Mouse (Mus musculus) forebrain, postnatal 0 days (tissue): Measurements from ENCODE around the gene Cd8b1. TPM values are rescaled to one million over a fixed set of nuclear protein-coding genes. Genes with fewer than 3 reads are reported as not detected.

ENCODE experiments used
- ATAC-seq: fragments of 200-750 bp; cut with Nextera tagmentation; 2 replicates; pipeline ENCODE4 v1.8.0; 2017; ENCODE audit warnings: mild to moderate bottlenecking, moderate library complexity
- DNase-seq: peaks from one replicate; pipeline ENCODE4 v3.0.0-alpha.2; 2015
- H3K27ac ChIP-seq: fragments of 300-500 bp; sonication (generic); 2 replicates; pipeline ENCODE4 v1.5.1; 2014; ENCODE audit warnings: low read depth, mild to moderate bottlenecking, antibody characterized with exemption, low read length, moderate library complexity, mixed read lengths
- H3K27me3 ChIP-seq: fragments of 300-500 bp; sonication (generic); 2 replicates; pipeline ENCODE4 v1.6.1; 2014; ENCODE audit warnings: mild to moderate bottlenecking, low read length, mixed read lengths; ENCODE audit not compliant: insufficient read depth
- H3K36me3 ChIP-seq: fragments of 300-500 bp; sonication (generic); 2 replicates; pipeline ENCODE4 v1.6.1; 2014; ENCODE audit warnings: mild to moderate bottlenecking, moderate library complexity; ENCODE audit not compliant: insufficient read depth
- H3K4me1 ChIP-seq: fragments of 300-500 bp; sonication (generic); 2 replicates; pipeline ENCODE4 v1.6.1; 2014; ENCODE audit warnings: antibody characterized with exemption; ENCODE audit not compliant: insufficient read depth
- H3K4me2 ChIP-seq: fragments of 300-500 bp; sonication (generic); 2 replicates; pipeline ENCODE4 v1.6.1; 2014; ENCODE audit warnings: low read depth, mild to moderate bottlenecking, moderate library complexity
- H3K4me3 ChIP-seq: fragments of 300-500 bp; sonication (generic); 2 replicates; pipeline ENCODE4 v1.5.1; 2014; ENCODE audit warnings: low read depth, low read length, mixed read lengths
- H3K9ac ChIP-seq: fragments of 300-500 bp; sonication (generic); 2 replicates; pipeline ENCODE4 v1.6.1; 2014; ENCODE audit warnings: mild to moderate bottlenecking
- H3K9me3 ChIP-seq: fragments of 300-500 bp; sonication (generic); 2 replicates; pipeline ENCODE4 v1.6.1; 2016; ENCODE audit warnings: low read length
- CTCF ChIP-seq: sonication (generic); IDR thresholded peaks from 2 replicates; pipeline ENCODE4 v1.5.1; 2016; ENCODE audit warnings: antibody characterized with exemption, control low read depth, low read depth
- WGBS: fragments of 180-500 bp; shearing (Covaris S2); extraction: QIAGEN DNeasy Blood & Tissue Kit; methylation state at CpG from one replicate; pipeline ENCODE4 v1.1.7; 2014; 5-methylcytosine and 5-hydroxymethylcytosine counted together
- polyA plus RNA-seq: library from polyadenylated mRNA; unstranded; fragments of >200 nt; fragmentation: Nextera tagmentation; extraction: Ambion mirVana; gene quantifications from 2 replicates; pipeline ENCODE4 v1.2.1, GENCODE M21; 2015
- total RNA-seq: library from RNA; depleted of rRNA; stranded (reverse); fragments of >200 nt; gene quantifications from 2 replicates; pipeline ENCODE4 v1.2.3, GENCODE M21; 2014

Gene Cd8b1
- total and polyA plus RNA-seq, 2 experiments from 2014 or later: not detected

GRCm38 (mm10) chr6:71348006-71348405 lies 25.4 kb downstream of the Cd8b1 start:
- H3K4me2 ChIP-seq: no peak overlapping the region
- H3K4me1 ChIP-seq: no peaks in the 10 kb centered on the region
- ATAC-seq (no peak), DNase-seq (no peak)
- no peak overlapping the region for H3K9ac ChIP-seq
- H3K9me3 ChIP-seq: no peaks in the 10 kb centered on the region
- H3K27ac ChIP-seq: no peak overlapping the region
- TF ChIP-seq CTCF: no peak
- 94% methylated on average over 9 of the region's 9 CpGs for WGBS
- H3K27me3 ChIP-seq: no peaks in the 10 kb centered on the region
- no peaks in the 10 kb centered on the region for H3K36me3 ChIP-seq
- H3K4me3 ChIP-seq: no peak overlapping the region

GRCm38 (mm10) chr6:71351201-71351600 lies 28.6 kb downstream of the Cd8b1 start:
- Histone ChIP-seq H3K36me3 (no peaks in the 10 kb centered on the region), H3K27ac (no peak overlapping the region), H3K27me3 (no peaks in the 10 kb centered on the region), H3K9ac (no peak overlapping the region), H3K4me2 (no peak overlapping the region), H3K4me1 (no peaks in the 10 kb centered on the region), H3K9me3 (no peaks in the 10 kb centered on the region), H3K4me3 (no peak overlapping the region)
- no peak for TF ChIP-seq CTCF
- no peak for DNase-seq
- ATAC-seq: no peak
- 92% methylated on average over 3 of the region's 3 CpGs for WGBS

GRCm38 (mm10) chr6:71352201-71352600 lies 29.6 kb downstream of the Cd8b1 start:
- H3K9me3 ChIP-seq: no peaks in the 10 kb centered on the region
- no peak for TF ChIP-seq CTCF
- H3K4me1 ChIP-seq: no peaks in the 10 kb centered on the region
- no peak for DNase-seq
- no peak overlapping the region for H3K27ac ChIP-seq
- H3K4me2 ChIP-seq: no peak overlapping the region
- WGBS: 93% methylated on average over 6 of the region's 6 CpGs
- H3K9ac ChIP-seq: no peak overlapping the region
- no peaks in the 10 kb centered on the region for H3K36me3 ChIP-seq
- no peak overlapping the region for H3K4me3 ChIP-seq
- H3K27me3 ChIP-seq: no peaks in the 10 kb centered on the region
- ATAC-seq: no peak

- Histone ChIP-seq H3K4me1 (no peaks in the 10 kb centered on the region), H3K4me3 (no peak overlapping the region), H3K36me3 (no peaks in the 10 kb centered on the region), H3K27ac (no peak overlapping the region), H3K9me3 (no peaks in the 10 kb centered on the region), H3K9ac (no peak overlapping the region), H3K27me3 (no peaks in the 10 kb centered on the region), H3K4me2 (no peak overlapping the region)
- DNase-seq: no peak
- ATAC-seq: no peak
- WGBS: 91% methylated on average over 10 of the region's 10 CpGs
- TF ChIP-seq CTCF: no peak
Observed at GRCm38 (mm10) chr6:71352866-71353427, 30.4 kb downstream of the Cd8b1 start.

- no peak for TF ChIP-seq CTCF
- H3K27me3 ChIP-seq: no peaks in the 10 kb centered on the region
- H3K27ac ChIP-seq: no peak overlapping the region
- 78% methylated on average over 2 of the region's 2 CpGs for WGBS
- H3K4me3 ChIP-seq: no peak overlapping the region
- H3K9ac ChIP-seq: no peak overlapping the region
- no peaks in the 10 kb centered on the region for H3K36me3 ChIP-seq
- ATAC-seq: no peak
- no peaks in the 10 kb centered on the region for H3K4me1 ChIP-seq
- H3K4me2 ChIP-seq: no peak overlapping the region
- no peak for DNase-seq
- no peaks in the 10 kb centered on the region for H3K9me3 ChIP-seq
Observed at GRCm38 (mm10) chr6:71353722-71354121, 31.1 kb downstream of the Cd8b1 start.

GRCm38 (mm10) chr6:71357493-71357892 lies 34.9 kb downstream of the Cd8b1 start:
- DNase-seq (no peak), ATAC-seq (no peak)
- WGBS: 88% methylated on average over 7 of the region's 7 CpGs
- Histone ChIP-seq H3K9me3 (no peaks in the 10 kb centered on the region), H3K36me3 (no peaks in the 10 kb centered on the region), H3K9ac (no peak overlapping the region), H3K27me3 (no peaks in the 10 kb centered on the region), H3K4me1 (no peaks in the 10 kb centered on the region), H3K27ac (no peak overlapping the region), H3K4me3 (no peak overlapping the region), H3K4me2 (no peak overlapping the region)
- no peak for TF ChIP-seq CTCF

GRCm38 (mm10) chr6:71360221-71360620 lies 37.6 kb downstream of the Cd8b1 start:
- no peak overlapping the region for H3K4me3 ChIP-seq
- no peak overlapping the region for H3K9ac ChIP-seq
- ATAC-seq (no peak), DNase-seq (no peak)
- 84% methylated on average over 4 of the region's 4 CpGs for WGBS
- TF ChIP-seq CTCF: no peak
- H3K27ac ChIP-seq: no peak overlapping the region
- H3K4me1 ChIP-seq: no peaks in the 10 kb centered on the region
- H3K27me3 ChIP-seq: no peaks in the 10 kb centered on the region
- H3K36me3 ChIP-seq: no peaks in the 10 kb centered on the region
- H3K9me3 ChIP-seq: no peaks in the 10 kb centered on the region
- no peak overlapping the region for H3K4me2 ChIP-seq
